8 mouse cellular contexts compared by ENCODE assay signal in the genomic region with DNA sequence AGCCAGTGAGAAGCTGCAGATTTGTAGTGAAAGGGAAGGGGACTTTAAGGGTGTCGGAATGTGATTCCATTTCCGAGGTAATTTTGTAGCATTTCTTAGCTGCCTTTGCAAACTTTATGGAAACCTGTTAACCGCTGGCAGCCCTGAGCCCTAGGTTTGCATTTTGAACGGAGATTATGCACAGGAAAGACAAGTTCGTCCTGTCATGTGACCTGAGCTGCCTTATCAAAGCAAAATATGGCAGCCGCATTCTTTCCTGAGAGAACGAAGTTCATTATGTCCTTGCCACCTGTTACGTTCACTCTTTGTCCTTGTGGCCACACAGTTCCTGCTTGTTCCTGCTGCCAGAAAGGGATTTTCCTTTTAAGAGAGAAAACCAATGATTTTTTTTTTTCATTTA.
DNase-seq lines count a peak whose midpoint lies in the region; ATAC-seq lines count a peak whose summit lies in the region.

No protein-coding gene starts in this region.

- no peaks in the 10 kb centered on the region for H3K9me3 ChIP-seq in heart, embryonic 11.5 days (replicated peaks; ENCODE audit: control insufficient read depth, low read length)
- no peaks in the 10 kb centered on the region for H3K9me3 ChIP-seq in lung, embryonic 16.5 days (ENCODE audit: control insufficient read depth, low read length)

- DNase-seq in ZHBTc4 (ENCODE audit: low read depth, low spot score) = peak; percentile 2
- DNase-seq in embryo, embryonic 10 days (ENCODE audit: low spot score) = peak; percentile 85
- DNase-seq in kidney, adult 9 months = peak; percentile 84
- DNase-seq in ovary, adult 18-20 months (ENCODE audit: low spot score) = peak; percentile 25
- DNase-seq in spleen, postnatal 10 days (ENCODE audit: low spot score in 2 of 2) = no peak
- no peak for DNase-seq in cerebellum, postnatal 10 days

- H3K36me3 ChIP-seq in heart, embryonic 11.5 days (ENCODE audit: control insufficient read depth, insufficient read depth, low read length) = no peaks in the 10 kb centered on the region
- H3K36me3 ChIP-seq in lung, embryonic 16.5 days (ENCODE audit: control insufficient read depth, insufficient read depth, low read length) = no peaks in the 10 kb centered on the region

- peak overlapping the region; percentile 70 for H3K4me2 ChIP-seq in heart, embryonic 11.5 days
- H3K4me2 ChIP-seq in lung, embryonic 16.5 days (ENCODE audit: low read depth, low read length) = peak overlapping the region; percentile 54

- no peaks in the 10 kb centered on the region for H3K27me3 ChIP-seq in heart, embryonic 11.5 days (ENCODE audit: control insufficient read depth, insufficient read depth, low read length)
- H3K27me3 ChIP-seq in lung, embryonic 16.5 days (ENCODE audit: control insufficient read depth, insufficient read depth, low read depth, low read length) = no peaks in the 10 kb centered on the region

- H3K27ac ChIP-seq in heart, embryonic 11.5 days (ENCODE audit: low read depth, low read length) = peak overlapping the region; percentile 99
- peak overlapping the region; percentile 76 for H3K27ac ChIP-seq in lung, embryonic 16.5 days (ENCODE audit: low read length)

- H3K9ac ChIP-seq in heart, embryonic 11.5 days (ENCODE audit: low read depth, low read length) = peak overlapping the region; percentile 29; the same call in 1 of the 2 replicates
- H3K9ac ChIP-seq in lung, embryonic 16.5 days (ENCODE audit: low read length) = peak overlapping the region; percentile 56

- H3K4me1 ChIP-seq in heart, embryonic 11.5 days (ENCODE audit: control insufficient read depth, insufficient read depth, low read length) = peaks cover 2% of the 10 kb centered on the region; the same call in 1 of the 2 replicates
- H3K4me1 ChIP-seq in lung, embryonic 16.5 days (replicated peaks; ENCODE audit: control insufficient read depth, insufficient read depth, low read length) = peaks cover 3% of the 10 kb centered on the region; the same call in 1 of the 2 replicates

- ATAC-seq in heart, embryonic 11.5 days (replicated peaks; ENCODE audit: insufficient number of reproducible peaks, low FRiP score, low TSS enrichment) = peak; percentile 73
- ATAC-seq in lung, embryonic 16.5 days (ENCODE audit: low read depth) = peak; percentile 32; the same call in 1 of the 2 replicates

- peak overlapping the region; percentile 57 for H3K4me3 ChIP-seq in heart, embryonic 11.5 days (ENCODE audit: low read depth, low read length)
- peak overlapping the region; percentile 47 for H3K4me3 ChIP-seq in lung, embryonic 16.5 days (ENCODE audit: low read length)

- WGBS in heart, embryonic 11.5 days (ENCODE audit: insufficient replicate concordance) = 17% methylated on average over 8 of the region's 8 CpGs
- 4% methylated on average over 8 of the region's 8 CpGs for WGBS in lung, embryonic 16.5 days

Comparison
In these comparisons a context has a peak if more than half of its experiments do, and no peak if none do; other contexts are left out.
1. DNase-seq: peak in ZHBTc4 (single experiment), embryo, embryonic 10 days (single experiment), kidney, adult 9 months (single experiment) and ovary, adult 18-20 months (single experiment); none in spleen, postnatal 10 days (0 of 2) and cerebellum, postnatal 10 days (0 of 2).